ENCODE assay signal across 9 mouse cellular contexts in genomic region chr3:52634353-52634752, GRCm38 (mm10).
DNase-seq lines count a peak whose midpoint lies in the region; ATAC-seq and TF ChIP-seq lines count a peak whose summit lies in the region.
"Had no signal": no experiment of that assay in that cellular context is flagged by ENCODE, and none has a peak within 500 bp of the region (broad histone marks: within the 10 kb centered on the region; RNA-seq: fewer than 3 reads in every experiment).

No protein-coding gene starts in this region.

- TF ChIP-seq CTCF in lung, embryonic 14.5 days (IDR thresholded peaks at IDR 0.05; ENCODE audit: low read depth): no peak

- H3K9me3 ChIP-seq in heart, embryonic 10.5 days: no peaks in the 10 kb centered on the region
- H3K9me3 ChIP-seq in lung, embryonic 14.5 days (ENCODE audit: low read depth, low read length): no peaks in the 10 kb centered on the region

- H3K36me3 ChIP-seq in heart, embryonic 10.5 days: no peaks in the 10 kb centered on the region
- H3K36me3 ChIP-seq in lung, embryonic 14.5 days (ENCODE audit: insufficient read depth): no peaks in the 10 kb centered on the region
- no peaks in the 10 kb centered on the region for H3K36me3 ChIP-seq in splenic B cell, adult 2 months (ENCODE audit: control insufficient read depth, insufficient read depth, low read length, poor library complexity, severe bottlenecking)

- no peak overlapping the region for H3K27ac ChIP-seq in heart, embryonic 10.5 days
- H3K27ac ChIP-seq in lung, embryonic 14.5 days (ENCODE audit: low read depth): no peak overlapping the region

- no peak overlapping the region for H3K4me3 ChIP-seq in heart, embryonic 10.5 days
- H3K4me3 ChIP-seq in lung, embryonic 14.5 days (ENCODE audit: low read depth, low read length): no peak overlapping the region

- no peak overlapping the region for H3K4me2 ChIP-seq in lung, embryonic 14.5 days

- no peaks in the 10 kb centered on the region; the same call in 1 of the 2 replicates for H3K27me3 ChIP-seq in heart, embryonic 10.5 days (ENCODE audit: insufficient read depth, poor library complexity, severe bottlenecking)
- no peaks in the 10 kb centered on the region for H3K27me3 ChIP-seq in lung, embryonic 14.5 days (ENCODE audit: insufficient read depth, low read length)
- no peaks in the 10 kb centered on the region for H3K27me3 ChIP-seq in splenic B cell, adult 2 months (ENCODE audit: control insufficient read depth, insufficient read depth, low read length, poor library complexity, severe bottlenecking)
- H3K27me3 ChIP-seq: Patski had no signal

- peak; percentile 31 to 57 for DNase-seq in heart, adult 9 months (ENCODE audit: low spot score in 2 of 2)
- DNase-seq in heart, embryonic 10.5 days (ENCODE audit: low spot score): no peak
- DNase-seq in lung, embryonic 14.5 days: peak; percentile 81
- peak; percentile 94 for DNase-seq in splenic B cell, adult 2 months (ENCODE audit: low read depth, low spot score)
- no peak for DNase-seq in gastrocnemius, adult 8-10 months (ENCODE audit: low spot score in 2 of 2)
- DNase-seq in layer of hippocampus, postnatal 10 days (ENCODE audit: low spot score in 2 of 2): no peak
- no peak for DNase-seq in adrenal gland, adult 2 months

- ATAC-seq in granulocyte monocyte progenitor cell, adult 5-6 weeks (replicated peaks; ENCODE audit: poor library complexity, severe bottlenecking): peak; percentile 90
- ATAC-seq in lung, embryonic 14.5 days (ENCODE audit: insufficient read depth): peak; percentile 11; the same call in 1 of the 2 replicates
- ATAC-seq: Patski had no signal

- H3K9ac ChIP-seq in lung, embryonic 14.5 days: no peak overlapping the region

- WGBS in heart, embryonic 10.5 days: 63% methylated on average over 6 of the region's 6 CpGs
- 31% methylated on average over 6 of the region's 6 CpGs for WGBS in lung, embryonic 14.5 days

- H3K4me1 ChIP-seq in heart, embryonic 10.5 days: no peaks in the 10 kb centered on the region
- H3K4me1 ChIP-seq in lung, embryonic 14.5 days (ENCODE audit: insufficient read depth): no peaks in the 10 kb centered on the region

Comparison
In these comparisons a context has a peak if more than half of its experiments do, and no peak if none do; other contexts are left out.
1. DNase-seq: peak in heart, adult 9 months (2 of 2), lung, embryonic 14.5 days (single experiment) and splenic B cell, adult 2 months (single experiment); none in heart, embryonic 10.5 days (single experiment), gastrocnemius, adult 8-10 months (0 of 2), layer of hippocampus, postnatal 10 days (0 of 2) and adrenal gland, adult 2 months (single experiment).